Mouse (Mus musculus) kidney, postnatal 10 days (tissue): ENCODE measurements at regions not wholly inside any gene's neighbourhood (a gene's known extent, or its start where the extent isn't known, plus 50 kb on each side); places are given as distances from the start of the nearest gene placed in this dataset.

Experiments
- DNase-seq: peaks from one replicate; pipeline ENCODE4 v3.0.0; 2021; ENCODE audit warnings: mixed read lengths

DNA sequence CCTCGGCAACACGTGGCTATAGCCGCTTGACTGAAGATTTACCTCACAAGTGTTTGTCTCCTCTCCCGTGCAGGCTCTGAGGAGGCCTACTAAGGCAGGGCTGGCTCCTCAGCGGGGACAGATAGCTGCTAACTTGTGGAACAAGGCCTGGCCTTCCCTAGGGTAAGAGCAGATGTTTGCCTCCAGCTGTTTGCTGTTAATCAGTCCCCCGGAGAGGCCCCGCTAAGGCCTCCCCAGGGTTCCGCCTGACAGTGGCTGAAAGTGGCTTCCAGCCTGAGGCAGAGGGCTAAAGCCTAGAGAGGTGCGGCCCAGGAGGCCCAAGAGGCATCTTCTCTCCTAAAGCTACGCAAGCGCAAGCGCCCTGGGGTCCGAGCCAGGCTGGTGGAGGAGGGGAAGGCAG, 52.1 kb upstream of the Dlx4 start:
- DNase-seq: no peak

DNA sequence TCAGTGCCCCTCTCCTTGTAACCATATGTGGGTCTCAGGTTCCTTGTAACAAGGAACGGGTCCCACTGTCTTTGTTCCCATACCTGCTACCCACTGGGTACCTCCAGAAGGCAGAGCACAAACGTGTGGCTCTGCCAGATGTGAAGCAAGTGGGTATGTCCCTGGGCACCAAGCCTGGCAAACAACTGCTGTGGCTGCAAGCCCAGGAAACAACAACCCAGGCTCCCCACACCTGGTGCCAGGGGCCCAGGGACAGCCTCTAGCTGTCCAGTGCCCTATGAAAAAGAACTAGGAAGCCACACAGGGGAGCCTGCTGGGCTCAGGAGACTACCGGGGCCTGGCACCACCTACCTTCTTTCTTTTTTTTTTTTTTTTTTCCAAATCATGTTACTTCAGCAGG, 54.9 kb upstream of the Dlx4 start:
- DNase-seq: no peak

DNA sequence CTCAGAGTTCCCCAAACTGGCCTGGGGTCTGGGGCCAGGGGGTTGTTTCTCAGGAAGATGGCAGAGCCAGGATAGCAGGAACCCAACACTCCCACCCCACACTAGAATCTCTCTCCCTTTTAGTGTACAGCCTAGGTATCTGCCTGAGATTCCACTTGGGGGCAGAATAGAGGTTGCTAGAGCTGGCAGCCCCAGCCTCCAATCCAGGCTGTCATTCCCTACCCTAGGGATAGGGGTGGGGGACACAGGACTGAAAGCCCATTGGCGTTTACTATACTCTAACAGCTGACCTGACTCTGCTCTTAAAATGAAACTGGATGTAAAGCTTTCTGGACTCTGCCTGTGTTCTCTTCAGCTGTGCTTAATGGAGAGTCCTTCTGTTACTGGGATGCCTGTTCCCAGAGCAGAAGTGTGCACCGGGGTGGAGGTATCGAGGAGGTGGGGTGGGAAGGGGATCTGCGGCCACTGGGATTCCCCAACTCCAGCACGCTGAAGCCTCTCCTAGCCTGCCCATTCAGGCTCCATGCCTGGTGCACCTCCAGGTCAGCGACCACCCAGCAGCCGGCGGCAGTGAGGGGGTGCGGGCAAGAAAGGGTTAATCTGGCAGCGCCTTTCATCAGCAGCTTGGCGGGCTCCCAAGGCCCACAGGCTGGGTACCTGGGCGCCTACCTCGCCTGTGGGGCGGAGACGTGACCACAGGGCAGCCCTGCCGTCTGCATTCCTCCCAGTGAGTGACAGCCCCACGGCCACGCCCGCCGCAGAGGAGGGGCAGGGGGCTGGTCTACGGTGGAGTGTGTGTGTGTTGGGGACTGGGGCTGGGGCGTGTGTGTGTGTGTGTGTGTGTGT, 50.9 kb upstream of the Tac4 start:
- DNase-seq: peak; percentile 84

DNA sequence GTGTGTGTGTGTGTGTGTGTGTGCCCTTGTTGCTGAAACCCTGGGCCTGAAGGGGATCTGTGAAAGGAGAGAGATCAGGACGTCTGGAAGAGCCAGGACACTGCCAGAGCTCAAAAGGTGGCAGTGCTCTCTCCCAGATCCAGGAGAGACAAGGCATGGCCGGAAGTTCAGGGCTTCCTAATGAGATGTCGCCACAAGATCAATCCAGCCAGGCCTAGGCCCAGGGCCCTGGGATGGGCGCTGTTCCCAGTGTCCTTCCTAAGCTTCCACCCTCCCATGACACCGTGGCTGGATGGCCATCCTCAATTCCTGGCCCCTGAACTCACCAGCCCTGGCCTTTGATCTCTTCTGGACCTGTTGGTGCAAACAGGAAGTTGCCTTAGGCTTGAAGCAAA, 50.3 kb upstream of the Tac4 start:
- peak; percentile 19 for DNase-seq
